Mouse (Mus musculus) stomach, embryonic 14.5 days (tissue): ENCODE results near the gene Spryd3. TPM values are rescaled to one million over a fixed set of nuclear protein-coding genes. Genes with fewer than 3 reads are reported as not detected.

Experiments used
- ATAC-seq: fragments of 200-750 bp; cut with Nextera tagmentation; 2 replicates; pipeline ENCODE4 v1.8.0; 2017; ENCODE audit warnings: low read depth, moderate TSS enrichment; ENCODE audit not compliant: insufficient number of reproducible peaks, insufficient read depth, low FRiP score
- H3K27ac ChIP-seq: fragments of 300-500 bp; sonication (generic); 2 replicates; pipeline ENCODE4 v1.5.1; 2014; ENCODE audit warnings: mild to moderate bottlenecking, low read length, moderate library complexity, mixed read lengths
- H3K27me3 ChIP-seq: fragments of 300-500 bp; sonication (generic); 2 replicates; pipeline ENCODE4 v1.6.1; 2014; ENCODE audit warnings: low read length, control low read depth, mixed read lengths; ENCODE audit not compliant: control insufficient read depth, insufficient read depth
- H3K36me3 ChIP-seq: fragments of 300-500 bp; sonication (generic); 2 replicates; pipeline ENCODE4 v1.6.1; 2014; ENCODE audit warnings: mild to moderate bottlenecking, control low read depth, low read length, moderate library complexity, mixed read lengths; ENCODE audit not compliant: control insufficient read depth, insufficient read depth
- H3K4me1 ChIP-seq: fragments of 300-500 bp; sonication (generic); 2 replicates; pipeline ENCODE4 v1.6.1; 2014; ENCODE audit warnings: low read length, control low read depth, mixed read lengths; ENCODE audit not compliant: control insufficient read depth, insufficient read depth
- H3K4me2 ChIP-seq: fragments of 300-500 bp; sonication (generic); replicated peaks from 2 replicates; pipeline ENCODE4 v1.6.1; 2014; ENCODE audit warnings: low read depth, low read length, control low read depth
- H3K4me3 ChIP-seq: fragments of 300-500 bp; sonication (generic); 2 replicates; pipeline ENCODE4 v1.5.1; 2014; ENCODE audit warnings: low read depth, low read length, control low read depth
- H3K9ac ChIP-seq: fragments of 300-500 bp; sonication (generic); replicated peaks from 2 replicates; pipeline ENCODE4 v1.6.1; 2014; ENCODE audit warnings: low read depth, mild to moderate bottlenecking, control low read depth, low read length, moderate library complexity, mixed read lengths
- H3K9me3 ChIP-seq: fragments of 300-500 bp; sonication (generic); 2 replicates; pipeline ENCODE4 v1.6.1; 2016; ENCODE audit warnings: low read depth, low read length, control low read depth; ENCODE audit not compliant: control insufficient read depth
- WGBS: fragments of 180-500 bp; shearing (Covaris S2); extraction: QIAGEN DNeasy Blood & Tissue Kit; methylation state at CpG from one replicate; pipeline ENCODE4 v1.1.7; 2014; 5-methylcytosine and 5-hydroxymethylcytosine counted together
- polyA plus RNA-seq: library from polyadenylated mRNA; unstranded; fragments of >200 nt; fragmentation: Nextera tagmentation; extraction: Ambion mirVana; gene quantifications from 2 replicates; pipeline ENCODE4 v1.2.1, GENCODE M21; 2014

Gene Spryd3
- polyA plus RNA-seq, 1 experiment from 2014 or later, result 15.2 TPM

- H3K9ac ChIP-seq, result peak overlapping the region; percentile 65; the same call in 1 of the 2 replicates
- H3K27me3 ChIP-seq, result no peaks in the 10 kb centered on the region
- peaks cover 68% of the 10 kb centered on the region for H3K4me1 ChIP-seq
- peak overlapping the region; percentile 61 for H3K4me3 ChIP-seq
- peak overlapping the region; percentile 99 for H3K27ac ChIP-seq
- no peaks in the 10 kb centered on the region for H3K9me3 ChIP-seq
- peaks cover 17% of the 10 kb centered on the region; the same call in 1 of the 2 replicates for H3K36me3 ChIP-seq
- peak; percentile 60 for ATAC-seq
- peak overlapping the region; percentile 84 for H3K4me2 ChIP-seq
- 11% methylated on average over 10 of the region's 10 CpGs for WGBS
Measured at GRCm38 (mm10) chr15:102100996-102101671, 34.9 kb downstream of the Spryd3 start.

DNA sequence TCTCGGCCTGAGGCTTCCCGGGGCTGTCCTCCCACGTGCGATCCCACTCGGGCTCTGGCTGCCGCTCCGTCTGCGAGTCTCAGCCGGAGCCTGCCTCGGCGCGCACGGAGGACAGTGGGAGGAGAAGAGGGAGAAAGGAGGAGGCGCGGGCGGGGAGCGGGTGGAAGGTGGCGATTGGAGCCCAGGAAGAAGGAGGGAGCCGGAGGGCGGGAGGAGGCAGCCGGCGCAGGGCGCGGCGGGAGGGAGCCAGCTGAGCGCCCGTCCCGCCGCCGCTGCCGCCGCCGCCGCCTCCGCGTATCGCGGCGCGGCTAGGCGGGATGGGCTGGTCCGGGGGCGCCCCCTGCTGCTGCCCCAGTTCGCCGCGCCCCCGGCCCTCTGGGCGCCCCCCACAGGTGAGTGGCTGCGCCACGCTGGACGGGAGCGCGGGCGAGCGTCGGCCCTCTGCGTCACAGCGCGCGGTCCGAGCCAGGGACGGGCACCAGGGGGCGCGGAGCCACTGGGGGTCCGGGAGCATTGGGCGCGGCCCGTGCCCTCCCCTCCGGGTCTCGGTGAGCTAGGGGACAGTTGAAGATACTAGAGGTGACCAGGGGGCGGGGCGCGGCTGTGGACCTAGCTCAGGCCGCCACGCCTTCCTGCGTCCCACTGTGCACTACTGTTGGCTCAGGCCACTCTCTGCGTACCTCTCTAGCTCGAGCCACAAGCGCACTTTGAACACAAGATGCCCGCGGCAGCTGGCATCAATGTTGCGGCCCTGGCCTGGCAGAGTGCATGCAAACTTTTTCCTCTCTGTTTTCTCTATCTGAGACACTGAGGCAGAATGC lies 35.7 kb downstream of the Spryd3 start, which contains the start of gene Tns2:
Gene Tns2, plus strand, starts transcription at position 253 of the 821 bp plus-strand sequence.
- ATAC-seq, result peak; percentile 59
- Histone ChIP-seq H3K9ac (peak within 1 kb of the TSS; percentile 65), H3K27ac (peak within 1 kb of the TSS; percentile 99), H3K9me3 (no peaks in the 10 kb centered on the region), H3K4me1 (peaks cover 60% of the 10 kb centered on the region), H3K4me3 (peak within 1 kb of the TSS; percentile 61), H3K36me3 (peaks cover 25% of the 10 kb centered on the region; the same call in 1 of the 2 replicates), H3K27me3 (no peaks in the 10 kb centered on the region), H3K4me2 (peak within 1 kb of the TSS; percentile 84)
- 1% methylated on average over 60 of the region's 82 CpGs for WGBS

- H3K36me3 ChIP-seq, result peaks cover 26% of the 10 kb centered on the region
- 20% methylated on average over 8 of the region's 8 CpGs for WGBS
- peak overlapping the region; percentile 84 for H3K4me2 ChIP-seq
- H3K27ac ChIP-seq, result peak overlapping the region; percentile 99
- H3K9me3 ChIP-seq, result no peaks in the 10 kb centered on the region
- ATAC-seq, result no peak
- peak overlapping the region; percentile 65 for H3K9ac ChIP-seq
- peak overlapping the region; percentile 61 for H3K4me3 ChIP-seq
- no peaks in the 10 kb centered on the region for H3K27me3 ChIP-seq
- peaks cover 57% of the 10 kb centered on the region for H3K4me1 ChIP-seq
Measured at GRCm38 (mm10) chr15:102099771-102100160, 36.3 kb downstream of the Spryd3 start.

DNA sequence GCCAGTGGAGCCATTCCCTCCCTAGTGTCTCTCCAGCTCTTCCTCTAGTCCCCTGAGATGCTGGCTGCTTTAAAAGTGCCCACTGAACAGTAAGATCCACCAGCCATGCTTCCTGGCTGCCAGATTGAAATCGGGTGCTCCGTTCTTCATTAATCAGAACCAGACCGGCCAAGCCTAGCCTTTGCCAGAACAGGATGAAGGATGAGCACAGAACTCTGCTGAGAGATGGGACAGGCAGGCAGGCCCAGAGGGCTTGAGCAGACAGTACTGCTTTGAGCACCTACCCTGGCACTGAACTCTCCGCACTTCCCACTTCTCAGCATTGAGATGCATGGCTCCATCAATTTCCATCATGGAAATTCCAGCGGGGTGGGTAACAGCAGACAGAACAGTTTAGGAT lies 36.8 kb downstream of the Spryd3 start:
- H3K27ac ChIP-seq, result peak overlapping the region; percentile 99; the same call in 1 of the 2 replicates
- peak overlapping the region; percentile 84 for H3K4me2 ChIP-seq
- H3K4me3 ChIP-seq, result peak overlapping the region; percentile 61
- no peaks in the 10 kb centered on the region for H3K27me3 ChIP-seq
- H3K4me1 ChIP-seq, result peaks cover 52% of the 10 kb centered on the region
- WGBS, result 35% methylated on average over 5 of the region's 5 CpGs
- no peaks in the 10 kb centered on the region for H3K9me3 ChIP-seq
- H3K9ac ChIP-seq, result no peak overlapping the region
- H3K36me3 ChIP-seq, result peaks cover 29% of the 10 kb centered on the region
- no peak for ATAC-seq

DNA sequence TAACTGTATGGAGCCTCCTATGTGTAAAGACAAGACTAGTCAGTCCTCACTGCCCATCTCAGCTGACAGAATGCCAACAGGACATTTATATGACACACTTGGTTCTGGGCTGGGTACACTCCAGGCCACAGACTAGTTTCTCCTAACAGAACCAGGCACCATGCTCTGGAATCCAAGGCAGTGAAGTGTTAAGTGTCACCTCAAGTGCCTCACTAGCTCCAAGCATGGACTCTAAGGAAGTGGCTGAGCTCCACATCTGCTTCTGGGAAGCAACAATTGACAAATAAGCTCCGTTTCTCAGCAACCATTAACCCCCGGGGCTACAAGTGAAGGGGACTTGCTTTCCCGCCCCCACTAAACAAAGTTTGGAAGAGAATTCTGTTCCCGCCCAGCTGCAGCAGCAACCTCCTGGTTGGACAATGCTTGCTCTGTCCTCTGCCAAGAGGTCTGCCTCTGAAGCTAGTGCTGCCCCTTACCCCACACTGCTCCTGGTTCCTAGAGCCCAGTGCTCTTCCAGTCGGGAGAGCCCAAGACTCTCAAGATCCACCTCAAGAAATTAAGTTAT lies 38.0 kb downstream of the Spryd3 start:
- no peak overlapping the region for H3K9ac ChIP-seq
- H3K36me3 ChIP-seq, result peaks cover 40% of the 10 kb centered on the region
- H3K27ac ChIP-seq, result peak overlapping the region; percentile 27; the same call in 1 of the 2 replicates
- H3K4me3 ChIP-seq, result no peak overlapping the region
- no peaks in the 10 kb centered on the region for H3K9me3 ChIP-seq
- no peak overlapping the region for H3K4me2 ChIP-seq
- no peak for ATAC-seq
- no peaks in the 10 kb centered on the region for H3K27me3 ChIP-seq
- WGBS, result 39% methylated on average over 5 of the region's 5 CpGs
- peaks cover 42% of the 10 kb centered on the region for H3K4me1 ChIP-seq

- H3K9me3 ChIP-seq, result no peaks in the 10 kb centered on the region
- H3K36me3 ChIP-seq, result peaks cover 48% of the 10 kb centered on the region
- ATAC-seq, result no peak
- no peak overlapping the region for H3K4me3 ChIP-seq
- no peak overlapping the region; the same call in 1 of the 2 replicates for H3K27ac ChIP-seq
- 68% methylated on average over 8 of the region's 8 CpGs for WGBS
- no peak overlapping the region for H3K9ac ChIP-seq
- H3K4me1 ChIP-seq, result peaks cover 34% of the 10 kb centered on the region
- H3K27me3 ChIP-seq, result no peaks in the 10 kb centered on the region
- no peak overlapping the region for H3K4me2 ChIP-seq
Measured at GRCm38 (mm10) chr15:102097147-102097915, 38.7 kb downstream of the Spryd3 start.

- H3K36me3 ChIP-seq, result peaks cover 71% of the 10 kb centered on the region
- peaks cover 24% of the 10 kb centered on the region for H3K4me1 ChIP-seq
- H3K9ac ChIP-seq, result no peak overlapping the region
- no peak overlapping the region for H3K4me2 ChIP-seq
- H3K9me3 ChIP-seq, result no peaks in the 10 kb centered on the region
- ATAC-seq, result no peak
- no peak overlapping the region for H3K4me3 ChIP-seq
- 80% methylated on average over 16 of the region's 16 CpGs for WGBS
- H3K27ac ChIP-seq, result no peak overlapping the region
- no peaks in the 10 kb centered on the region for H3K27me3 ChIP-seq
Measured at GRCm38 (mm10) chr15:102094988-102095387, 41.0 kb downstream of the Spryd3 start.

DNA sequence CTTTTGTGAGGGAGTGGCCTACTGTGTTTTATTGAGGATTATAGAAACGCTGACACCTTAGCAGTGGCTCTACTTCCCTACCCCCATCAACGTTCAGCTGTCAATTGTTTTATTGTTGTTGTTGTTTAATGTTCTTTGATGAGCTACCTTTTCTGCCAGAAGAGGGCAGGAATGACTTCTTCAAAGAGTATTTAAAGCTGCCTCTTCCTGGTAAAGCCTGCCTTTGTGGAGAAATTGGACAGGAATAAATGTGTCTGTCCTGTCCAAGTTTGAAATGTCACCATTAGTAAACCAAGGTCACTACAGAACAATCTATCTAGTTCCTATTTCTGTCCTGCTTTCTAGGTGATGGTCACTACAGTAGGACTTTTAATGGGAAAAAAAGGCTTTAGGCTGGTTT lies 41.9 kb downstream of the Spryd3 start:
- H3K36me3 ChIP-seq, result peaks cover 80% of the 10 kb centered on the region
- H3K9me3 ChIP-seq, result no peaks in the 10 kb centered on the region
- no peak overlapping the region for H3K4me3 ChIP-seq
- no peak overlapping the region for H3K27ac ChIP-seq
- H3K9ac ChIP-seq, result no peak overlapping the region
- WGBS, result 54% methylated on average over 2 of the region's 2 CpGs
- no peak for ATAC-seq
- peaks cover 16% of the 10 kb centered on the region for H3K4me1 ChIP-seq
- no peaks in the 10 kb centered on the region for H3K27me3 ChIP-seq
- no peak overlapping the region for H3K4me2 ChIP-seq
